Mouse (Mus musculus) embryo, embryonic 10 days (tissue): ENCODE data around the gene Tle4.

ENCODE experiments used
- DNase-seq: peaks from one replicate; pipeline ENCODE4 v3.0.0-alpha.2; 2015; ENCODE audit warnings: low spot score

The Tle4 gene

DNA sequence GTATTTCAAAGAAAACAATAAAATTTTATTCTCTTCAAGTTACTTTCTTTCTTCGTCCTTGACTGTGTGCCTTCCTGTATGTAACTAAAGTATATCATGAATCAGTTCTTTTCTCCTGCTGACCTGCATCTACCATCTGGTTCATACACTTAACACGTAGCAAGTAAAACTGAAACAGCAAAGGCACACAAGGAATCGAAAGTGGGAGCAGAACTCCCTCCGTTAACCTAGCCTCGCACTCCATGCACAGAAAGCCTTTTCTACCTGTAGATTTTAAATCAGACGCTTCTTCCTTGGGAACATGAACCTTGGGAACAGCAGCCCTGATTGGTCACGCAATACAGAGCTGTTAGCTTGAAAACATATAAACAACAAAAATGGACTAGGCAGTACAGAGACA lies 78.7 kb downstream of the Tle4 start:
- DNase-seq, result no peak

DNA sequence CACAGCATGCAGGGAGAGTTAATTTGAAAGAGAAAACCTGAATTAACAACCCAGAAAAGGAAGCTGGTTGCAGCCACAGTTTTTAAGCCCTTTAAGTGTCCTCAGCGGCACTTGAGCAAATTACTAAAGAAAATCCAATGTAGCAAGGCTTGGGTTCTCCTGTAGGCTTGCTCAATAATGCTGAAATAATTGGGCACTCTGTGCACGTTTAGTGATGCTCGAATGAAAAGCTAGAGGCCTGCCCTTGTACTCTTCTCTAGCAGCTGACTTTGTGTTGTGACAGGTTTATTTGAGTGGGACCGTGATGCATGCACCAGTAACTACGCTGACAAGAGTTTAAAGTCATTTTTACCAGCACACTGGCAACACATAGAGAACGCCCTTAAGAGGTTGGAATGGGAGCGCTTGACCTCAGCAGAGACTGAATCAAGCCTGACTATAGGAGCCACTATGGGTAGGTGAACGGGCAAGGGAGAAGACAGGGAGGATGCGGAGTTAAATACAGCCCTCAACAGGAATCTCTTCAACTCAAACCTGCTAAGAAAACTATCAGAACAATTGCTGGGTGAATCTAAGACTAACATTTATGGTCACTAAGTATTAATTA lies 79.3 kb downstream of the Tle4 start:
- DNase-seq, result peak; percentile 34

DNA sequence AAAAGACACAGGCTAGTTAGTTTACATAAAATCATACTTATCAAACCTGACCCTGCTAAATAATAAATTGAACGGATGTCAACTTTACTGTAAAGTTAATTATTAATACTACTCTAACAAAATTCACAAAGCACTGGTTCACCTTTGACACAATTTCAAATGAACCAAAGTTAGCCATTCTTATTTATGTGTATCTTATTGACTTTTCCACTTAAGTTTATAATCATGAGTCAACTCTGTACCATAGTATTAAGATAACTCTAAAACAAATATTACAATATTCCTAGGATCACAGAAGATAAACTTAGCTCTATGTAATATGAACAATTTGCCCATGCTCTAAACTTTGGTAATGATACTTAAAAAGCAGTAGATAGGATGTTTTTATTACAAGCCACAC lies 81.4 kb downstream of the Tle4 start:
- no peak for DNase-seq

DNA sequence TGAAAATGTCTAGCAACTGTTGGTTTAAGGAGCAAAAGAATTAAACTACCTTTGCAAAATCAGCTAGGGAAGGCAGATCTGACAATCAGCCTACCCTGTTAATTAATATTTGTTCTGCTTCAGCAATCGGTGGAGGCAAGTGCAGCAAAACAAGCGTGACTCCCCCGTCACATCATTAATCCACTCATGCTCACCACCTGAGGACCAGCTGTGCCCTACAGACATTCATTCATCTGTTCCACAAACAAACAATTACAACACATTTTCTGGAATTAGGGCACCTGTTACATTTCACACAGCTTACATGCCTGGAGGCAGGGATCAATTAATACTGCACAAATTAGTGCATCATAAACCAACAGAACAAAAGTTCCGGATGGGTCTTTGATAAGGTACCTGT lies 89.0 kb downstream of the Tle4 start:
- DNase-seq, result peak; percentile 13

DNA sequence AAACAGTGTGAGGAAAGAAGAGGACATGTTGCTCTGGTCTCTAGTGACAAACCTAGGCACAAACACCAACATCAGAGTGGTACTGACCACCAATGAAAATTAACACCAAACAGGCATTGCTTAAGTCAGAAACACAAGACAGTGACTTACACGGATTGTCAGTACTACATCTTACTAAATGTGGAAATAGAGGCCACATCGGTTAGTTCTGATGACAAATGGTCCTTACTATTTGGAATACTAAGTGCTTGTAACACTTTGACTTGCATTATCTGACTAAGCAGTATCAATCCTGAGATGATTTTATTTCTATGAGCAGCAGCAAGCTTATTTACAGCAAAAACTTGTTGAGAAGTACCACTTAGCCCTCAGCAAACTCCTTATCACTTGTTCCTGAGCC lies 89.9 kb downstream of the Tle4 start:
- DNase-seq, result no peak

DNA sequence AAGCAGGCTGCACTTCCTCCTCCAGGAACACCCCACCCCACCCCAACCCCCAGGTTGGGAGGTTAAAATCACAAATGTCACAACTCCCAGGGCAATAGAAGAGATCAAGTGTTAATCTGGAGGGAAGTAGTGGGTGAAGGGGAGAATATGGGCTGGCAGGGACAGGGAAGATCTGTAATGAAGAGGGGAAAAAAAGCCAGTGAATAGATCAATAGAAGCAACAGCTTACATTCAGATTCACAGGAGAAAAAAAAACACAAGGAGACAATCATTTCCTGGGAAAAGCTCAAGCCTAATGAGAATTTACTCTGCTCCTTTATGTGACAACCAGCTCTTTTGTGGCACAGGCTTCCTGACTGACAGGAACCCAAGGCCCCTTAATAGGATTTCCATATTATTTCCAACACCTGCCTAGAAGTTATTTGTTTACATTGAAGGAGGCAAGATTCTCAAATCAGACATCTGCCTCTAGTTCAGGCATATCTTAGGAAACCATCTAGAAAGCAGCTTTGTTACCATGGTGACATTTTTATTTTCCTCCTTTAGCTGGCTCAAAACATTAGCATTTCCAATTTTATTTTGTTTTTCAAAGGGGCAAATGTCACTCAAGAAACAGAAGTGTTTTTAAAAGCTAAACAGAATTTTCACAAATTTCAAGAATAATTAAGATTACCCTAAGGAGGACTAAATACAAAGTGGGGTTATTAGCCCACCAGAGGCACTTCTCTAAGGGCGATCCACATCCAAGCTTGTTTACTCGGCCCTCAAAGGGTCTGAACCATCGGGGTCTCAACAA lies 90.8 kb downstream of the Tle4 start:
- peak; percentile 36 for DNase-seq

DNA sequence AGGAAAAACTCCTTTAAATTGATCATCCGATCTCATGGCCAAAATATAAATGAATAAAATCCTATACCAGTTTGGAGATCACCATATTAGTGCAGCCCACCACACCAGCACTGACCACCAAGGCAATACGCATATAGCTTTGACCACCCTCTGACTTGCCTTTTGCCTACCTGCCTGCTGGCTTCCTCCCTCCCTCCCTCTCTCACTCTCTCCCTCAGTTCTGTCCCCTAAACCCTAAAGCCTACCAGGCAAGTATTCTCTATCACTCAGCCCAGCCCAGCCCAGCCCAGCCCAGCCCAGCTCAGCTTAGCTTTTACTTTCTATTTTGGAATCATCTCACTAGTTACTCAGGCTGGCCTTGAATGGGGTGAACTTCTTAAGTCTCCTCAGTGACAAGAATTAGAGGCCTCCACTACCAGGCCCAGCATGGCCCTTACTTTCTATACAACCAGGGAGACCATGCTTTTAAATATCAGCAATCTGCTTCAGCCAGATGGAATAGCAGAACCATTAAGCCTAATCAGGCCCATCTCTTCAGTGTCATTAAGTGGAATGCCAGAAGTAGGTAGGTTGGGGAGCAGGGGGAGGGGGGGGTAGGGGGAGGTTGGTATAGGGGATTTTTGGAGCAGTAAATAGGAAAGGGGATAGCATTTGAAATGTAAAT lies 91.8 kb downstream of the Tle4 start:
- no peak for DNase-seq

DNA sequence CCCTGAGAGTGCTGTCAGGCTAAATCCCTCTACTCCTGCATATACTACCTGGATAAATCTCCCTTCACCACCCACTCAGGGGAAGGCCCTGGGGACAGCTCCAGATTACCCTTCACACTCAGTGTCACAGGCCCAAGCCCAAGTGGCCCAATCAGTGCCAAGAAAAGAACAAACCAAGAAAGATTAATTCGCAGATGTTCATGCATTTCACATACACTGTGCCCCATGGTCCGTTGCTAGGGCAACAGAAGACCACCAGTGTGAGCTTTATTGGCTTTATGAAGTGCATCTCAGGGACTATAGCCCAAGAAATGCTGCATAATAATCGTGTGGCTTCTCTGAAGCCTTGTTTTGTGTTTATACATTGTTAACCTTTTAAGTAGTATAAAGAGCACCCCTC lies 92.5 kb downstream of the Tle4 start:
- DNase-seq, result no peak

DNA sequence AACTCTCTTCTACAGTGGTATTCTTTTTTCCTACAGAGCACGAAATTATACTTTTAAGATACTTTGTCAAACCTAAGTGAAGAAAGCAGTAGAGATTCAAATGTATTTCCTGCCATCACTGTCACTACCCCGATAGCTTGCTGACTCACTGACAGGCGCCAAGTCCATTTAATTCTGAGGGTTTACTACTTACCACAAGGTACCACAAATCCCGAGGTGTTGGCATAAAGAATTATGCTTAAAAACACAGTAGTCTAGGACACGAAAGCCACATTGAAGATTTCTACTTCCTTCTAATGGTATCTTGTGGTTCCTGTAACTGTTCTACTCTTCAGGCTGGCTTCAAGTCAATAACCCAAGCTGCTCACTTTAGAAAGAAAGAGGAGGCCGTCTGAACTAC lies 94.0 kb downstream of the Tle4 start:
- DNase-seq, result no peak

DNA sequence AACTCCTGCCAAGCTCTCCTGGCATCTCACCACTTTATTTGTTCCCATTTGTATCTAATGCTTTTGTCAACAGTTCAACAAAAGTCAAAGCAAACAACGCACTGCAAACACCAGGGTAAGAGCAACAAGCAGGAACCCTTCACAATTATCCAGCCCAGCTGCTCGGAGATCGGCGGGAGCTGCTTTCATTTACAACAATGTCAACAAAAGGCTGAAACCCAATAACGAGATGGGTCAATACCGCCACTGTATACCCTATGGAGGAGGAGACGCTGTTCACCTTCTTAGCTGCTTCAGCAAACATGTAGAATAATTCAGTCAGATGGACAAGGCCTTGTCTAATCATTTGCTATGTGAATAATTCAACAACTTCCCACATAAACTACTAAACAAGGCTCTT lies 95.6 kb downstream of the Tle4 start:
- DNase-seq, result peak; percentile 53

DNA sequence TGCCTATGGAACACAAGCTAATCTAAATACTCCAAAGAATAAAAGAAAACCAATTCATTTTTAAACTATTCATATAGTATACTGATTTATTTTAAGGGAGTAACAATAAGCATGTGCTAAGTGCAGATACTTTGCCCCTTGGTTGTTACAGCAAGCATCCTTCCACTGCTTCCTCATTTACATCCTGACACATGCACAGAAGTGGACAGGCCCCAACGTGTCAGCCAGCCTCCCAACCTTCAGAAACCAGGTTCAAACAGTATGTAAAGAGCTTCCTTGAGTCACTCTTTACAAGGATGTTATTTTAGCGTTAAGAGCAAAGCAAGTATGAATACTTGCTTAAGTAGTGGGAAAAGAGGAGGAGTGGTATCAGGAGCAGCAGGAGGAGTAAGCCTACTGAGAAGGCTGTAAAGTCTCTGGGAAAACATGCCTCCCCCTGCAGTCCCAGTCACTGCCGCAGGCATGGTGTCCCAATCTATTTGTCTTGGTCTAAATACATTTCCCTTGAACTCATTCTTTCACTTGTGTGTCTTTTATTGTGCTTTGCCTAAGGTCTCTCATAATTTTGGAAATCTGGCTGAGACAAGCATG lies 97.9 kb downstream of the Tle4 start:
- peak; percentile 24 for DNase-seq

DNA sequence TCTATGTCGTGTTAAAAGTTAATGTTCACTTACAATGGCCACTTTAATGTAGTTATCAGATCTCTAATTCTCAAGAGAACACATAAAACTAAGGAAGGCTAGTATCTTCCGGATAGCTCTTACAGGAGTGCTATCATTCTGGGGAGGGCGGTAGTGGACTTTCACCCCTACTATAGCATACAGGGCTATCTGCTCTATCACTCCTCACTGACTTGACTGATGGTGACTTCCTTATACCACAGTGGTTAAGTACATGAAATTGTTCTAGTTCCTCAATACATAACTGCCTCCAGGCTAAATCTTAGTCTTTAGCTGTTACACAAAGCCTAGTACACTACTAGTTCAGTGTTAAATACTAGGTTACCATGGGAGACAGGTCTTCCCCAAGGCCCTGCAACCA lies 104.8 kb downstream of the Tle4 start:
- DNase-seq, result no peak

DNA sequence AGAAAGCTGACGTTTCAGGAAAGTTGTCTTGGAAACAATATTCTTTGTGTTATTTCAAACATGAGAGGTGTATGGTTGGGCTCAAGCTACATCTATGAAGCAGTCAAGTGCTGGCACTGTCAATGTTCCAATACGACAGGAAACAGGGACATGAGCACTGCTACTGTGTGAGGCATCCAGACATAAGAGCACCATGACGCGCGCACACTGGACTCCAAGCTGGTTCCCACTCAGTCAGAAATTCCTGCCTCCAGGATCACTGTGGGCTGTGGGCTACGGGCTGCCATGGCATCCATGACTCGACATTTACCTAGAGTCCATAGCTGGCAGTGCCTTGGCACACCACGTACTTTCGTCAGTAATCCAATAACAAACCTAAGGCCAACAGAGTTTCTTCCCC lies 110.7 kb downstream of the Tle4 start:
- no peak for DNase-seq

DNA sequence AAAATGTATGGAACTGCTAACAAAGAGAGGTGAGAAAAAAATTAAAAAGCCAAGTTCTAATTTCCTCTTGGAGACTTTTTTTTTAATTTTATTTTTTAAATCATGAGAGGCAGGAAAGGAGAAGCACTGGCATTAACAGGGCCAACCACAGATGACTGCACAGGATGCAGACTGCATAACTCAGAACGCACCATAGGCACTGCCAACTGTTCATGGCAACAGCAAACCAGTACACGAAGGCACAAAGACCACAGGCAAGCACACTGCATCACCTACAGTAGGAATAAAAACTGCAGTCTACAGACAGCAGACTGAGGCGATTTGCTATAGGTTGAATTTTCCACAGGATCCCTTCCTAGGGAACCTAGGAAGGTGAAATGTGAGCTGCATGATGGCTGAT lies 112.7 kb downstream of the Tle4 start:
- no peak for DNase-seq

DNA sequence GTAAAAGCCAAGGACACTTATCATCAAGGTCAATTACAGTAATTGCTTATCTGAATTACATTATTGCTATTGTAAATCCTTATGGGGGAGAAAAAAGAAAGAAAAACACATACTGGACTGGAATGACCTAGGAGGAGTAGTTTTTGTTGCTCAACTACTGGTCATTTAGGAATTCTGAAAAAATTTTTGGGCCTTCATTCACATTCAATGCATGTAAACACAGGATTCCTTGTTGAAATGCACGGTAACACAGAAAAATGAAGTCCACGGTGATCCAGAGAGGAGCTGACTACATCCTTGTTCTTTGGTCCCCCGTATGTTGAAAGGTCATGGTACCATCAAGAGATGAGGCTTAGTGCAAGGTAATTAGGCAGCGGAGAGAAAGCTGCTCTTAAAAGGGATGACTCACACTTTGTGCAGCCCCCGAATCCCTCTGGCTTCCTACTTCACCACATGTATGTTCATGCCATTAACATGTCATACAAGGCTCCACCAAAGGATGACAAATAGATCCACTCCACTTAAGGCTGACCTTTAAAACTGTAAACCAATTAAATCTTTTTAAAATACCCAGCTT lies 115.2 kb downstream of the Tle4 start:
- no peak for DNase-seq

DNA sequence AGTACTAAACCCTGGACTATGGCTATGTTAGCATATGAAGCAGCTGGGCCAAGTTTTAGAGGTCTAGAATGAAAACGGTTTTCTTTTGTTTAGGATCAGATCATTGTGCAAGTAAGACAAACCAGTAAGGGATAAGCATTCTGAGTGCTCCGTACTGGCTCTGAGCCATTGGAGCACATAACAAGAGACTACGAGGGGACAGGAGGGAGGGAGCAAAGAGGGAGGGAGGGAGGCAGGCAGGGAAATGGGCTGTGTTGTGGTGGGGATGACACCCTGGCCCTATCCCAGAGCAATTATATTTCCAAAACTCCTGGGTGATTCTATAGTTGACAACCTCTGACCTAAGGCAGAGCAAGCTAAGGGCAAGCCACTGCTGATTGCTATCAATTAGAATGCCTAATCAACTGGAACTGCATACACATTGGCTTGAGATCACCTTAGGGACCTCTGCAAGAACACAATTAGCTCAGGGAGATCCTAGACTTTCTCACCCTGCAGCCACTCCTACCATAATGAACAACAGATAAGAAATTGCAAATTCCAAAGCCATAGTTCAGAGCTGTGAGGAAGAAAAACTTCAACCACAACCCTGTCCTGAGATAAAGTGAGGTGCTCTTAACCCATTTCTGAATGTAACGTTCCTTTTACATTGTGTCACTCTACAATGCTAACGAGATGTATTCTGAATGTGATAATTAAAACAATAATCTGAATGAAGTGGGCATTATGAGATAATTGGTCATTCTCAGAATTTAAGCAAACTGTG lies 115.9 kb downstream of the Tle4 start:
- DNase-seq, result no peak

DNA sequence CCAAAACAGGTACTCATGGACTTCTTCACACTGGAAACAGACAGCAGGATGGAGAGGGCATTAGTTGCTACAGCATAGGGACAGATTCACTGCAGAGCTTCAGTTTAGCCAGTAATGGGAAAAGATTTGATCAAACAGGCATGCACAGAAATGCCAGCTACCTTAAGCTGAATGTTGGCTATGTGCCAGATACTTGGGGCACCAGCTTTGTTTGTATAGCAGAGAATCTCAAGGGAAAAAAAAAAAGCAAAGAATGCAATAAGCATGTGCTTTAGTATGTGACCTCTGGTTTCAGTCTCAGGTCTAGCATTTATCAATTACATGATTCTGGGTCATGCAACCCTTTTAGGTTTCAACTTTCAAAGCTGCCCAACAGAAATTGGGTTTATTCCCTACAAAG lies 118.1 kb downstream of the Tle4 start:
- no peak for DNase-seq

DNA sequence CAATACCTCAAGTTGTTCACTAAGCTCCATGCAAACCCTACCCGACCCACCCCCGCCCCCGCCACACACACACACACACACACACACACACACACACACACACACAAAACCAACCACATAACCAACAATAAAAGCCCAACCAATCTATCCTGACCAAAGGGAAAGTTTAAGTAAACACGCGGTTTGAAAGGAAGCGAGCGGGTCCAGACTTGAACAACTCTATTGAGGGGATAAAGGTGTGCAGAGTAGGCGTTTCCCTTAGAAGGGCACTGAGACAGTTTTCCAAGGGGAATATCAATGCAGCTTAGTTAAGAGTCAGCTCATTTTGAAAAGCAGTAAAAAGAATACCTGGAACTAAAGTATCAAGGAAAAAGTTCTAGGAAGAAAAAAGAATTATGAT lies 128.5 kb downstream of the Tle4 start:
- no peak for DNase-seq

DNA sequence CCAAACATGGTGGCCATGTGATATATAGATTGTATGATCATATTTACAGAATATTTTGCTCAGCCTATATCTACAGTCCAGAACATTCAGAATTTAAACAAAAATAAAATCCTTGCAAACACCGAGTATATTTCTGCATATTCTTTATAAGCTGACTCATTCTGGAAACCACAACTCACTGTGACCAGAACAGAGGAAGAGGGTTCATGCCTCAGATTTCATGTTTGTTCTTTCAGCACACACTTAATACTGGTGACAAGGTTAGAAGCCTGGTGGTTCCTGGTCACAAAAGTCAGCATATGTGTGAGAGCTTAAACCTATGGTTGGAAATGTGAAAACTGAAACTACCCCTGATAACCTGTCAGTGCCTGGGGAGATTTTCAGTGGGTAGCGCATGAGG lies 129.1 kb downstream of the Tle4 start:
- DNase-seq, result no peak

DNA sequence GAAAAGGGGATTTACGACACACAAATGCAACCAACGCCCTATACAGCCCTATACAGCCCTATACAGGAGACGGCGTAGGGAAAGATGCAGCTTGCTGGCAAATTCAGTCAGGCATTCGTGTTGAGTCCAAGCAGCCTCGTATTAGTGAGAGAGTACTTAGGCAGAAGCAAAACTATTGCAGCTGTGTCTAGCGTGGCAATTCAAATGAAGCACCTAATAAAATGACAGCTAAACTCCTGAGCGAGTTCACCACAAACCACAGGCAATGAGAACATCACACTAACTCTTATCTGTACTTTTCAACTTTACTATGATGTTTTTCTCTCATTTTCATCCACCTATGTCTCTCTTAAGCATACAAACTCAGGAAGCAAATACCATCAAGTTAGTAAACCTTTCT lies 131.8 kb downstream of the Tle4 start:
- no peak for DNase-seq

DNA sequence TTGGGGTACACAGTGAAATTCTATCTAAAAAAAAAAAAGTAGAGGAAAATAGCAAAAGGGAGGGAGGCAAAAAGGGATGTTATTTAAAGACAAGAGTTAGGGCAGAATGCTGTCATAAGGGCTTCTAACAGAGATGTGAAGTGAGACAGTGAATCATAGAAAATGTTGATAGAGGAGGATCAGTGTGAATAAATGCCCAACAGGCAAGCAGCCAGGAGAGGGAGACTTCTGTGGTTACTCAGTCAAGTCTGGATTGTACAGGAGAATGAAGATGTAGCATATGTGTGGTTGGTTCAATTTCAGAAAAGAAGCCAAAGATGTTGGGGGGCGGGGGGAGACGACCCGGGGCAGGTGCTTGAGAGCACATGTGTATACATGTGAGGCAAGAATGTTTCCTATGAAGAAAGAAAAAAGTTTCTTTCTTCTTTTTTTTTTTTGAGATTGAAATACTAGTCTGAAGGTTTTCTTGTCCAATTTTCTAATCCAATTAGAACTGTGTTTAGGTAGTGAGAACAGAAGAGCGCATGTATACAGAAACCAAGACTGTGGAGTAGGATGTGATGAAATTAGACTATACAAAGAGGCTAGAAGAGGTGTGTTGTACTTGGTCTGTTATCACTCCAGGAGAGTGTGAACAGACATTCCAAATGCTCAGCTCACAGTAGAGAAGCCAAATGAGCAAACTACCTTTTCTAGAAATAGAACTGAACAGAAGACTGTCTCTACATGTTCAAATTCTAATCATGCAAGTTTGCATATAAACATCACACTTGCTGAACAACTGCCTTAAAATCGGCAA lies 134.4 kb downstream of the Tle4 start:
- no peak for DNase-seq
